Mouse (Mus musculus): ENCODE data around the gene Olfr287. TPM values are rescaled to one million over a fixed set of nuclear protein-coding genes. Genes with fewer than 3 reads are reported as not detected.

The Olfr287 gene
- not detected in 2 replicates for polyA plus RNA-seq (2012; rRNA removed)

DNA sequence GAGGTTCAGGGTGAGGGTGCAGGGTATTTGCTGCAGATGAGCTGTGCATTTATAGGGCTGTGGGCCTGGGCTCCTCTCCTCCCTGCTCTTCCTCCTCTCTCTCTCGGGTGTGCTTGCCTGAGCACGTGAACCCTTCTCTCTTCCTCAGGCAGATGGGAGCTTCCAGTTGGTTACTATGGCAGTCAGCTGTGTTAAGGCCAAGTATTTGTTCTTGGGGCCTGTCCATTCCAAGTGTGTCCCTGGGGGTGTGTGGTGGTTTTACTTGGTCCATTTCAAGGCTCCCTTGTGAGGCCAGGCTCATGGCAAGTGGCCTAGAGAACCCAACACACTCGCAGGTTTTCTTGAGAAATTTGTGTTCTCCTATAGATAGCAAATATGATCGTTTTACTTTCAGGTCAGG lies at the start of gene Olfr287, which contains the start of gene Gm44579:
Olfr287 (minus strand) TSS at position 180 of the 400 bp plus-strand sequence.
Gm44579 (minus strand) TSS at position 101 of the 400 bp plus-strand sequence.

DNA sequence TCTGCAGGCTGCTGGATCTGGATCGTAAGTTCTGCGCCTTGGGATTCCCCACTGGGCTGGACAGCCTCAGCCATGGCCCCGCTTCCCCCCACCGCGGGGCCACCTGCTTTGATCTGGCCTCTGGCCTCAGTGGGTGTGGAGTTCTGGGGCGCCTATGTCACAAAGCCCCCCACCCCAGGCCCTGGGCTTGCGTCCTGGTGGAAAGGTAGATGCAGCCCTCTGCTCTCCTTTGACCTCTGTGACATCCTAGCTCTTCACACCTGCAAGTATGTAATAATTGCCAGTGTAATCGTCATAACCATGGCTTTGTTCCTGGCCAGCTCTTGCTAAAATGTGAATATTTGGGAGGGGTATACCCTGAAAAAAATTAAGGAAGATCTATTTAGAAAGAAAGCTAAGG lies 36.3 kb upstream of the Olfr287 start, which contains the start of gene H1fnt:
H1fnt (minus strand) TSS at position 101 of the 400 bp plus-strand sequence.

DNA sequence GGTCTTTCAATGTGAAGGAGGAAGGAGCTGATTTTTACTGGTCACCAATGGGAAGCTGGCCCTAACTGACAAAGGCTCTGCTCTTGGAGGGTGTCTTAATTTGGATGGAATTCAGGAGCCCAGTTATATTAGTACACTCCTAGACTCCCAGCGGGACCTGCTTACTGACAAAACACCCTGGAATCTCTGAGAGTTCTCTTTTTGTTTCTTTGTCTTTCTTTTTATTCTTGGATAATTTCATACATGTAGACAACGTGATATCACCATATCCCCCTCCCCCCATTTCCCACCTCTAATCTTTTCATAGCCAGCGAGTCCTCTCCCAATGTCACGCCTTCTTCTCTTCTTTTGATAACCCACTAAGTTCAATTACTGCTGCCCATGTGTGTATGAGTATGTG lies 13.5 kb upstream of the Olfr287 start, which contains the start of gene Olfr286:
Olfr286 (minus strand) TSS at position 101 of the 400 bp plus-strand sequence.

DNA sequence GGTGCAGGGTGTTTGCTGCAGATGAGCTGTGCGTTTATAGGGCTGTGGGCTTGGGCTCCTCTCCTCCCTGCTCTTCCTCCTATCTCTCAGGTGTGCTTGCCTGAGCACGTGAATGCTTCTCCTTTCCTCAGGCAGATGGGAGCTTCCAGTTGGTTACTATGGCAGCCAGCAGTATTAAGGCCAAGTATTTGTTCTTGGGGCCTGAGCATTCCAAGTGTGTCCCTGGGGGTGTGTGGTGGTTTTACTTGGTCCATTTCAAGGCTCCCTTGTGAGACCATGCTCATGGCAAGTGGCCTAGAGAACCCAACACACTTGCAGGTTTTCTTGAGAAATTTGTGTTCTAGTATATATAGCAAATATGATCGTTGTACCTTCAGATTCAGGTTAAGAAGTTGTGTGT lies 25.4 kb downstream of the Olfr287 start, which contains the start of gene Olfr288:
Olfr288 (minus strand) TSS at position 101 of the 400 bp plus-strand sequence.

DNA sequence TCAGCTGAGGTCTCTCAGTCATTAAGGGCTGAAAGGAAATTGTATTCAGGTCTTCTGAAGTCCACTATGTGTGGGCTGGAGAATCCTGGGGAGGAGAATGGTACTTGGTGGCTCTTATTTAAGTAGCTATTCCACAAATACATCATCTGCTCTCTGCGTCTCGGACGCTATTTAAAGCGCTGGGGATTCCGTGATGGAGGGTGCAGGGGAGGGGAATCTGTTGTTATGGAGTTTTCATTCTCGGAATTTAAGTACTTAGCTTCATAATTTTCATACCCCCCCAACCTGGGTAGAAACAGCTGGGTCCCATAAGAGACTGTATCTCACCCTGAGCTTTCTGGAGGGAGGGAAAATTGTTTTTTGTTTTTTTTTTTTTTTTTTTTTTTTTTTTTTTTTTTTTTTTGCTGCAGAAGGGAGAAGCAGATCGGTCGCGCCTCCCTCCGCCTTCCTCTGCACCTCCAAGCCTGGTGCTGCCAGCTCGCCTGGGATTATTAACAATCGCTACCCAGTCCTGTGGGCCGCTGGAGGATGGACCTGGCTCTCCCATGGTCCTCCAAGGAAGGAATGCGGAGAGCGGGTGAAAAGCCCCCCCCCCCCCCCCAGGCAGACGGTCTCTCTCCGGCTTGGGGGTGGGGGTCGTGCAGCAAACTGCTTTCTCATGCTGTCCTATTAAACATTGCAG lies 53.8 kb downstream of the Olfr287 start, which contains the start of gene Ccdc184:
Ccdc184 (plus strand) TSS at position 196 of the 682 bp plus-strand sequence.

DNA sequence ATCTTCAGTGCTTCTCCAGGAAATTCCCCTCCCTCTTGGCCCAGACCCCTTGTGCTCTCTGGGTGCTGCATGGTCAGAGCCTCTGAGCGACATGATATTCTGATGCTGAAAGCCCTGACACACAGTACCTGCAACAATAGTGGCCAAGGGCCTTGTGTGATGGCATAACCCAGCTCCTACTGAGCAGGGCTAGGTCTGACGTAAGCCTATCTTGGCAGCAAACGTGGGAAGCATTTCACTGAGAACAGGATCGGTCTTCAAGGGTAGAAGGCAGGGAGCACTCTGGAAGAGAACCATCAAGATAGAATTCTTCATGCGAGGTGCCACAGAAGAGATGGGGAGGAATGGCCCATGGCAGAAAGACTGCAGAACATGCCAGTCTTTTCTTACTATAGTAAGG lies 55.3 kb downstream of the Olfr287 start, which contains the start of gene Asb8:
Asb8 (minus strand) TSS at position 101 of the 400 bp plus-strand sequence.

Other genes starting within 250 kb of the Olfr287 start
- gene Col2a1, start 216.4 kb downstream of the Olfr287 start, polyA plus RNA-seq (2012; rRNA removed) = 0.08 and 0.26 TPM in 2 replicates
- gene Pfkm, start 128.5 kb downstream of the Olfr287 start, polyA plus RNA-seq (2012; rRNA removed) = 22.1 and 23.5 TPM in 2 replicates
- gene Senp1, start 127.3 kb downstream of the Olfr287 start, polyA plus RNA-seq (2012; rRNA removed) = 10.4 and 11.8 TPM in 2 replicates
- gene Asb8, start 55.4 kb downstream of the Olfr287 start, polyA plus RNA-seq (2012; rRNA removed) = 13.8 and 16.2 TPM in 2 replicates
- gene Ccdc184, start 53.9 kb downstream of the Olfr287 start, polyA plus RNA-seq (2012; rRNA removed) = not detected in 2 replicates
- gene Olfr288, start 25.5 kb downstream of the Olfr287 start, polyA plus RNA-seq (2012; rRNA removed) = not detected in 2 replicates
- not detected in 2 replicates for gene Gm44579, start 79 bp downstream of the Olfr287 start, polyA plus RNA-seq (2012; rRNA removed)
- gene Olfr286, start 13.4 kb upstream of the Olfr287 start, polyA plus RNA-seq (2012; rRNA removed) = not detected in 2 replicates
- gene H1fnt, start 36.2 kb upstream of the Olfr287 start, polyA plus RNA-seq (2012; rRNA removed) = not detected in 2 replicates
- gene Zfp641, start 75.1 kb upstream of the Olfr287 start, polyA plus RNA-seq (2012; rRNA removed) = 0.09 and 0.12 TPM in 2 replicates
- gene Olfr285, start 96.3 kb upstream of the Olfr287 start, polyA plus RNA-seq (2012; rRNA removed) = not detected in 2 replicates
- gene Olfr284, start 119.9 kb upstream of the Olfr287 start, polyA plus RNA-seq (2012; rRNA removed) = not detected in 2 replicates
- not detected in 2 replicates for gene Olfr283, start 159.9 kb upstream of the Olfr287 start, polyA plus RNA-seq (2012; rRNA removed)
- gene Olfr282, start 210.2 kb upstream of the Olfr287 start, polyA plus RNA-seq (2012; rRNA removed) = not detected in 2 replicates
- not detected in 2 replicates for gene Olfr281, start 231.5 kb upstream of the Olfr287 start, polyA plus RNA-seq (2012; rRNA removed)
- gene OR5BS1P, start 248.8 kb upstream of the Olfr287 start, polyA plus RNA-seq (2012; rRNA removed) = not detected in 2 replicates